In the genomic region with DNA sequence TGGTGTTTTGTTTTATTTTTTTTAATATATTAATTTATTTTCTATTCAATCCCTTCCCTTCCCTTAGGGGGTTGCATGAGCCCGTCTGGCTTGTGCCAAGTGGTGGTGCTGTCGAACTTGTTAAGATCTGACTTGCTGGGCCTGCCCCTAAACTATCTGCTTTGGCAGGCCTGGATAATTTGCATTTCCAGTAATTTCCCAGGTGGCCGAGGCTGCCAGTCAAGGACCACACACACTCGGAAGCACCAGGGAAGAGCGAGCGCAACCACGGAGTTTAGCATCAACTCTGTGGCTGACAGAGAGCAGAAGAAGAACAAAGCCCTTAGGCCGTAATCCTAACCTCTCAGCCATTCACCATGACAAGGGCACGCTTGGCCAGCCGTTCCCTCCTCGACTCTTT, we compare ENCODE assay signal across 9 mouse cellular contexts.
DNase-seq lines count a peak whose midpoint lies in the region; ATAC-seq and TF ChIP-seq lines count a peak whose summit lies in the region.
"Had no signal": no experiment of that assay in that cellular context is flagged by ENCODE, and none has a peak within 500 bp of the region (broad histone marks: within the 10 kb centered on the region; RNA-seq: fewer than 3 reads in every experiment).

No protein-coding gene starts in this region.

- peak overlapping the region; percentile 11; the same call in 1 of the 2 replicates for H3K4me2 ChIP-seq in embryonic facial prominence, embryonic 14.5 days (ENCODE audit: low read depth, low read length)
- H3K4me2 ChIP-seq in kidney, postnatal 0 days (ENCODE audit: low read length), result peak overlapping the region; percentile 40; the same call in 1 of the 2 replicates
- H3K4me2 ChIP-seq in neural tube, embryonic 11.5 days (ENCODE audit: low read depth), result no peak overlapping the region
- H3K4me2 ChIP-seq: liver, embryonic 15.5 days had no signal

- H3K9ac ChIP-seq in embryonic facial prominence, embryonic 14.5 days (ENCODE audit: low read depth, low read length), result no peak overlapping the region
- H3K9ac ChIP-seq in kidney, postnatal 0 days (ENCODE audit: low read depth, low read length), result no peak overlapping the region
- H3K9ac ChIP-seq in neural tube, embryonic 11.5 days (ENCODE audit: low read length), result no peak overlapping the region; the same call in 1 of the 2 replicates
- H3K9ac ChIP-seq: liver, embryonic 15.5 days had no signal

- peak; percentile 58 for ATAC-seq in embryonic facial prominence, embryonic 14.5 days (ENCODE audit: low read depth)
- peak; percentile 21; the same call in 1 of the 2 replicates for ATAC-seq in kidney, postnatal 0 days (replicated peaks; ENCODE audit: low FRiP score, low read depth)
- ATAC-seq in neural tube, embryonic 11.5 days (ENCODE audit: insufficient read depth, low FRiP score, low TSS enrichment), result peak; percentile 79

- H3K4me3 ChIP-seq in embryonic facial prominence, embryonic 14.5 days (ENCODE audit: low read depth, low read length), result no peak overlapping the region
- H3K4me3 ChIP-seq in kidney, postnatal 0 days (replicated peaks; ENCODE audit: low read depth, low read length), result no peak overlapping the region
- H3K4me3 ChIP-seq in neural tube, embryonic 11.5 days (ENCODE audit: low read depth, low read length), result no peak overlapping the region
- H3K4me3 ChIP-seq: liver, embryonic 15.5 days had no signal

- WGBS in embryonic facial prominence, embryonic 14.5 days, result 16% methylated on average over 11 of the region's 11 CpGs
- WGBS in kidney, postnatal 0 days, result 9% methylated on average over 11 of the region's 11 CpGs
- 6% methylated on average over 11 of the region's 11 CpGs for WGBS in neural tube, embryonic 11.5 days

- no peak overlapping the region for H3K27ac ChIP-seq in embryonic facial prominence, embryonic 14.5 days (replicated peaks; ENCODE audit: low read depth, low read length)
- no peak overlapping the region for H3K27ac ChIP-seq in kidney, postnatal 0 days
- no peak overlapping the region for H3K27ac ChIP-seq in neural tube, embryonic 11.5 days (ENCODE audit: low read depth, low read length)
- H3K27ac ChIP-seq: liver, embryonic 15.5 days had no signal

- DNase-seq in heart, postnatal 4 days, result peak; percentile 16
- DNase-seq in heart, postnatal 36 days, result no peak
- peak; percentile 84 for DNase-seq in embryonic facial prominence, embryonic 14.5 days (ENCODE audit: low spot score)
- peak; percentile 75 for DNase-seq in kidney, postnatal 0 days (ENCODE audit: low spot score)
- peak; percentile 61 for DNase-seq in neural tube, embryonic 11.5 days (ENCODE audit: low spot score)
- no peak for DNase-seq in adrenal gland, postnatal 4 days (ENCODE audit: low spot score in 2 of 2)
- no peak for DNase-seq in adrenal gland, postnatal 10 days
- DNase-seq in ovary, postnatal 10 days (ENCODE audit: low spot score), result no peak

- no peaks in the 10 kb centered on the region for H3K36me3 ChIP-seq in embryonic facial prominence, embryonic 14.5 days (ENCODE audit: control insufficient read depth, insufficient read depth, low read length)
- H3K36me3 ChIP-seq in kidney, postnatal 0 days (ENCODE audit: insufficient read depth, low read length), result no peaks in the 10 kb centered on the region
- H3K36me3 ChIP-seq in neural tube, embryonic 11.5 days (ENCODE audit: control insufficient read depth, insufficient read depth, low read length), result no peaks in the 10 kb centered on the region
- H3K36me3 ChIP-seq: liver, embryonic 15.5 days had no signal

- no peaks in the 10 kb centered on the region; the same call in 1 of the 2 replicates for H3K4me1 ChIP-seq in embryonic facial prominence, embryonic 14.5 days (ENCODE audit: control insufficient read depth, insufficient read depth, low read length)
- peaks cover 8% of the 10 kb centered on the region; the same call in 1 of the 2 replicates for H3K4me1 ChIP-seq in kidney, postnatal 0 days (replicated peaks; ENCODE audit: insufficient read depth, low read length)
- peaks cover 7% of the 10 kb centered on the region for H3K4me1 ChIP-seq in neural tube, embryonic 11.5 days (ENCODE audit: control insufficient read depth, insufficient read depth, low read length)
- H3K4me1 ChIP-seq: liver, embryonic 15.5 days had no signal

- H3K27me3 ChIP-seq in embryonic facial prominence, embryonic 14.5 days (replicated peaks; ENCODE audit: control insufficient read depth, insufficient read depth, low read length), result no peaks in the 10 kb centered on the region
- no peaks in the 10 kb centered on the region for H3K27me3 ChIP-seq in kidney, postnatal 0 days (ENCODE audit: insufficient read depth, low read length)
- no peaks in the 10 kb centered on the region for H3K27me3 ChIP-seq in neural tube, embryonic 11.5 days (ENCODE audit: control insufficient read depth, insufficient read depth, low read length)
- H3K27me3 ChIP-seq: liver, embryonic 15.5 days had no signal

- peak; percentile 45 for TF ChIP-seq CTCF in kidney, postnatal 0 days (IDR thresholded peaks at IDR 0.05; ENCODE audit: low read depth)

- no peaks in the 10 kb centered on the region for H3K9me3 ChIP-seq in embryonic facial prominence, embryonic 14.5 days (ENCODE audit: control insufficient read depth, low read length)
- H3K9me3 ChIP-seq in kidney, postnatal 0 days (replicated peaks; ENCODE audit: low read length), result no peaks in the 10 kb centered on the region
- H3K9me3 ChIP-seq in neural tube, embryonic 11.5 days (ENCODE audit: control insufficient read depth, low read length), result no peaks in the 10 kb centered on the region
- H3K9me3 ChIP-seq: liver, embryonic 15.5 days had no signal

- intact Hi-C loops in heart, postnatal 36 days (cut with DNase I), result loop anchor here (2.0 kb wide), 1 partner anchor 88 kb away; a partner anchor contains a TSS

Comparison
In these comparisons a context has a peak if more than half of its experiments do, and no peak if none do; other contexts are left out.
1. DNase-seq: peak in heart, postnatal 4 days (single experiment), embryonic facial prominence, embryonic 14.5 days (single experiment), kidney, postnatal 0 days (single experiment) and neural tube, embryonic 11.5 days (single experiment); none in heart, postnatal 36 days (0 of 2), adrenal gland, postnatal 4 days (0 of 2), adrenal gland, postnatal 10 days (single experiment) and ovary, postnatal 10 days (single experiment).
2. ATAC-seq: peak in every context shown above with its lines; median percentile 79 in neural tube, embryonic 11.5 days; 58 in embryonic facial prominence, embryonic 14.5 days; 21 in kidney, postnatal 0 days.